Mouse (Mus musculus): ENCODE results near the gene Frmd8. TPM values are rescaled to one million over a fixed set of nuclear protein-coding genes. Genes with fewer than 3 reads are reported as not detected.

Frmd8 gene
- total and polyA plus RNA-seq, 3 experiments: 22.8 to 34.4 TPM; not detected in 1

DNA sequence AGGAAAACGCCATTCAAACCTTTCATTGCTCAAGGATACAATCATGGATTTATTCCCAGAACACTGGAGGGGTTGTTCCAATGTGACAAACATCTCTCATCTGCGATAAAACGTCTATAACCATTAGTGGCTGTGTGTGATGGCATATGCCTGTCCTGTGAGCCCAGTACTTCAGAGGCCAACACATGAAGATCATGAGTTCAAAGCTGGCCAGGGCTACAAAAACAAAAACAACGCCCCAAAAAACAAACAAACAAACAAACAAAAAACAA, 48.4 kb downstream of the Frmd8 start:
- Histone ChIP-seq H3K4me3 (ENCODE audit: control insufficient read depth in 1 of 2, insufficient read depth in 1 of 2, low read depth in 2 of 2, low read length in 2 of 2) (no peak overlapping the region), H3K36me3 (ENCODE audit: control insufficient read depth in 1 of 2, insufficient read depth in 2 of 2, low read length in 2 of 2) (peaks cover 0 to 16% of the 10 kb centered on the region in 2 experiments; a peak in 2 of 4 replicates), H3K27ac (ENCODE audit: control insufficient read depth, low read depth, low read length) (no peak overlapping the region), H3K27me3 (ENCODE audit: control insufficient read depth in 1 of 2, insufficient read depth in 2 of 2, low read length in 2 of 2) (no peaks in the 10 kb centered on the region), H3K9me3 (replicated peaks; ENCODE audit: insufficient read depth, low read length) (no peaks in the 10 kb centered on the region), H3K79me2 (ENCODE audit: control insufficient read depth, insufficient read depth, low read length, poor library complexity) (no peaks in the 10 kb centered on the region), H3K9ac (ENCODE audit: control insufficient read depth, low read depth, low read length, poor library complexity, severe bottlenecking) (no peak overlapping the region), H3K4me1 (ENCODE audit: control insufficient read depth in 1 of 2, insufficient read depth in 2 of 2, low read length in 2 of 2) (no peaks in the 10 kb centered on the region)
- TF ChIP-seq MAX (IDR thresholded peaks at IDR 0.05; ENCODE audit: low read length) (no peak), ELF1 (IDR thresholded peaks at IDR 0.05; ENCODE audit: low read depth, low read length) (no peak), EP300 (IDR thresholded peaks at IDR 0.05; ENCODE audit: low read depth in 1 of 2, low read length in 2 of 2) (no peak), UBTF (IDR thresholded peaks at IDR 0.05; ENCODE audit: borderline replicate concordance, insufficient read depth, low read depth, low read length) (no peak), USF2 (IDR thresholded peaks at IDR 0.05; ENCODE audit: borderline replicate concordance in 1 of 2, insufficient read depth in 1 of 2, low read depth in 1 of 2, low read length in 2 of 2) (no peak), POLR2AphosphoS5 (IDR thresholded peaks at IDR 0.05; ENCODE audit: borderline replicate concordance, low read depth, low read length) (no peak), MXI1 (IDR thresholded peaks at IDR 0.05; ENCODE audit: low read depth, low read length) (no peak), TCF12 (IDR thresholded peaks at IDR 0.05; ENCODE audit: low read depth, low read length) (no peak), CTCF (IDR thresholded peaks at IDR 0.05 in 2 of 3, conservative IDR thresholded peaks at IDR 0.05 in 1 of 3; ENCODE audit: control insufficient read depth in 1 of 3, insufficient read depth in 1 of 3, low read depth in 2 of 3, low read length in 3 of 3, poor library complexity in 1 of 3, severe bottlenecking in 1 of 3) (no peak), ZMIZ1 (IDR thresholded peaks at IDR 0.05; ENCODE audit: low read depth, low read length) (no peak), POLR2AphosphoS2 (IDR thresholded peaks at IDR 0.05; ENCODE audit: low read length) (no peak), MAFK (IDR thresholded peaks at IDR 0.05; ENCODE audit: borderline replicate concordance, low read depth, low read length) (no peak), ZNF384 (IDR thresholded peaks at IDR 0.05; ENCODE audit: low read depth, low read length) (no peak), NRF1 (IDR thresholded peaks at IDR 0.05; ENCODE audit: insufficient read depth, low read depth, low read length, poor library complexity, severe bottlenecking) (no peak), ZC3H11A (IDR thresholded peaks at IDR 0.05; ENCODE audit: low read depth, low read length) (no peak), SMC3 (IDR thresholded peaks at IDR 0.05; ENCODE audit: low read depth, low read length) (no peak), ETS1 (IDR thresholded peaks at IDR 0.05; ENCODE audit: low read depth, low read length) (no peak), NELFE (IDR thresholded peaks at IDR 0.05; ENCODE audit: low read depth, low read length) (no peak)
- no peak for DNase-seq (ENCODE audit: low read depth, low spot score)

GRCm38 (mm10) chr19:5825901-5826730, 49.0 kb downstream of the Frmd8 start:
- Histone ChIP-seq H3K9ac (ENCODE audit: control insufficient read depth, low read depth, low read length, poor library complexity, severe bottlenecking) (no peak overlapping the region), H3K27me3 (ENCODE audit: control insufficient read depth in 1 of 2, insufficient read depth in 2 of 2, low read length in 2 of 2) (no peaks in the 10 kb centered on the region), H3K9me3 (replicated peaks; ENCODE audit: insufficient read depth, low read length) (no peaks in the 10 kb centered on the region), H3K27ac (ENCODE audit: control insufficient read depth, low read depth, low read length) (no peak overlapping the region), H3K36me3 (ENCODE audit: control insufficient read depth in 1 of 2, insufficient read depth in 2 of 2, low read length in 2 of 2) (peaks cover 0 to 16% of the 10 kb centered on the region in 2 experiments; a peak in 3 of 4 replicates), H3K4me1 (ENCODE audit: control insufficient read depth in 1 of 2, insufficient read depth in 2 of 2, low read length in 2 of 2) (no peaks in the 10 kb centered on the region), H3K4me3 (ENCODE audit: control insufficient read depth in 1 of 2, insufficient read depth in 1 of 2, low read depth in 2 of 2, low read length in 2 of 2) (no peak overlapping the region), H3K79me2 (ENCODE audit: control insufficient read depth, insufficient read depth, low read length, poor library complexity) (no peaks in the 10 kb centered on the region)
- no peak for DNase-seq (ENCODE audit: low read depth, low spot score)
- peak; percentile 40; the same call in 1 of the 2 replicates for TF ChIP-seq POLR2AphosphoS5 (IDR thresholded peaks at IDR 0.05; ENCODE audit: borderline replicate concordance, low read depth, low read length)
- no peak for TF ChIP-seq RCOR1 (IDR thresholded peaks at IDR 0.05; ENCODE audit: low read depth, low read length)
